Mouse (Mus musculus) liver, embryonic 14.5 days (tissue): Measurements from ENCODE around the gene Pml. TPM values are rescaled to one million over a fixed set of nuclear protein-coding genes. Genes with fewer than 3 reads are reported as not detected.

ENCODE experiments used
- ATAC-seq: fragments of 200-750 bp; cut with Nextera tagmentation; 2 replicates; pipeline ENCODE4 v1.8.0; 2017; ENCODE audit warnings: moderate number of reproducible peaks, mild to moderate bottlenecking, moderate library complexity; ENCODE audit not compliant: insufficient read depth
- DNase-seq, 3 experiments: peaks; one replicate each; pipeline ENCODE4 v3.0.0-alpha.2; 2012 to 2013; ENCODE audit warnings: low read depth in 3 of 3, low spot score in 3 of 3
- H3K27ac ChIP-seq: fragments of 300-500 bp; sonication (generic); 2 replicates; pipeline ENCODE4 v1.5.1; 2014; ENCODE audit warnings: moderate library complexity, mild to moderate bottlenecking, control low read depth, inconsistent platforms
- H3K27me3 ChIP-seq: fragments of 300-500 bp; sonication (generic); 2 replicates; pipeline ENCODE4 v1.6.1; 2014; ENCODE audit warnings: mild to moderate bottlenecking, low read length, moderate library complexity; ENCODE audit not compliant: control insufficient read depth, insufficient read depth
- H3K36me3 ChIP-seq: fragments of 300-500 bp; sonication (generic); replicated peaks from 2 replicates; pipeline ENCODE4 v1.6.1; 2014; ENCODE audit warnings: low read depth; ENCODE audit not compliant: control insufficient read depth, insufficient read depth
- H3K4me1 ChIP-seq, 2 experiments: fragments of 200-500 bp in 1 of 2; fragments of 300-500 bp in 1 of 2; sonication (generic) in 1 of 2; replicated peaks; 2 replicates each; pipeline ENCODE4 v1.6.1; 2012 to 2014; ENCODE audit warnings: antibody characterized with exemption in 1 of 2, inconsistent platforms in 1 of 2, low read length in 1 of 2; ENCODE audit not compliant: control insufficient read depth in 2 of 2, insufficient read depth in 2 of 2
- H3K4me2 ChIP-seq: fragments of 300-500 bp; sonication (generic); 2 replicates; pipeline ENCODE4 v1.6.1; 2014; ENCODE audit warnings: low read depth, mild to moderate bottlenecking, control low read depth, moderate library complexity
- H3K4me3 ChIP-seq, 2 experiments: fragments of 200-500 bp in 1 of 2; fragments of 300-500 bp in 1 of 2; sonication (generic) in 1 of 2; 2 replicates each; pipeline ENCODE4 v1.5.1; 2012 to 2014; ENCODE audit warnings: low read depth in 2 of 2, low read length in 2 of 2, mild to moderate bottlenecking in 2 of 2, control low read depth in 1 of 2, inconsistent platforms in 1 of 2, moderate library complexity in 1 of 2; ENCODE audit not compliant: insufficient read depth in 1 of 2
- H3K9ac ChIP-seq: fragments of 300-500 bp; sonication (generic); replicated peaks from 2 replicates; pipeline ENCODE4 v1.6.1; 2014; ENCODE audit warnings: mild to moderate bottlenecking, control low read depth, moderate library complexity
- H3K9me3 ChIP-seq: fragments of 300-500 bp; sonication (generic); 2 replicates; pipeline ENCODE4 v1.6.1; 2016; ENCODE audit warnings: low read length, mixed read lengths; ENCODE audit not compliant: control insufficient read depth
- CTCF ChIP-seq: IDR thresholded peaks from 2 replicates; pipeline ENCODE4 v1.5.1; 2016; ENCODE audit warnings: antibody characterized with exemption, low read depth, control low read depth
- EP300 ChIP-seq: IDR thresholded peaks from 2 replicates; pipeline ENCODE4 v1.6.1; 2016; ENCODE audit warnings: antibody characterized with exemption, low read depth
- WGBS: fragments of 180-500 bp; shearing (Covaris S2); extraction: QIAGEN DNeasy Blood & Tissue Kit; methylation state at CpG from one replicate; pipeline ENCODE4 v1.1.7; 2014; ENCODE audit not compliant: insufficient replicate concordance; 5-methylcytosine and 5-hydroxymethylcytosine counted together
- polyA plus RNA-seq, 2 experiments: library from polyadenylated mRNA; depleted of rRNA in 1 of 2; stranded (reverse) in 1 of 2; unstranded in 1 of 2; fragments of >200 nt; fragmentation: Nextera tagmentation in 1 of 2; extraction: Ambion mirVana in 1 of 2; gene quantifications; 2 replicates each; pipeline versions ENCODE4 v1.2.1 to v1.2.3; 2012 to 2014

The Pml gene
- polyA plus RNA-seq, 2 experiments = 17.1 to 17.6 TPM

- no peak overlapping the region for H3K27ac ChIP-seq
- H3K9me3 ChIP-seq = no peaks in the 10 kb centered on the region
- H3K4me1 ChIP-seq = peaks cover 0 to 7% of the 10 kb centered on the region in 2 experiments; a peak in 2 of 4 replicates
- no peak overlapping the region for H3K9ac ChIP-seq
- H3K4me2 ChIP-seq = no peak overlapping the region
- TF ChIP-seq CTCF (no peak), EP300 (no peak)
- ATAC-seq (no peak), DNase-seq (no peak)
- H3K36me3 ChIP-seq = peaks cover 80% of the 10 kb centered on the region
- H3K27me3 ChIP-seq = no peaks in the 10 kb centered on the region
- no peak overlapping the region for H3K4me3 ChIP-seq
- 82% methylated on average over 9 of the region's 9 CpGs for WGBS
These were observed 20.7 kb downstream of the Pml start for GRCm38 (mm10) chr9:58228777-58229466.

GRCm38 (mm10) chr9:58225915-58226913 is 23.4 kb downstream of the Pml start:
- H3K27ac ChIP-seq = no peak overlapping the region
- H3K4me3 ChIP-seq = no peak overlapping the region
- DNase-seq (peak; percentile 44 to 66 (median 50)), ATAC-seq (peak; percentile 18; the same call in 1 of the 2 replicates)
- H3K4me1 ChIP-seq = peaks cover 0 to 7% of the 10 kb centered on the region in 2 experiments; a peak in 2 of 4 replicates
- H3K9ac ChIP-seq = no peak overlapping the region
- no peaks in the 10 kb centered on the region for H3K27me3 ChIP-seq
- 35% methylated on average over 9 of the region's 9 CpGs for WGBS
- no peak overlapping the region for H3K4me2 ChIP-seq
- no peaks in the 10 kb centered on the region for H3K9me3 ChIP-seq
- TF ChIP-seq CTCF (peak; percentile 94), EP300 (no peak)
- H3K36me3 ChIP-seq = peaks cover 78% of the 10 kb centered on the region

GRCm38 (mm10) chr9:58224356-58224755 is 25.2 kb downstream of the Pml start:
- H3K27me3 ChIP-seq = no peaks in the 10 kb centered on the region
- no peaks in the 10 kb centered on the region for H3K9me3 ChIP-seq
- H3K27ac ChIP-seq = no peak overlapping the region
- WGBS = 77% methylated on average over 2 of the region's 2 CpGs
- peaks cover 0 to 7% of the 10 kb centered on the region in 2 experiments; a peak in 2 of 4 replicates for H3K4me1 ChIP-seq
- peaks cover 72% of the 10 kb centered on the region for H3K36me3 ChIP-seq
- TF ChIP-seq CTCF = no peak
- no peak overlapping the region for H3K4me3 ChIP-seq
- no peak overlapping the region for H3K9ac ChIP-seq
- ATAC-seq (no peak), DNase-seq (no peak)
- H3K4me2 ChIP-seq = no peak overlapping the region

GRCm38 (mm10) chr9:58220218-58220903 is 29.2 kb downstream of the Pml start:
- Histone ChIP-seq H3K36me3 (peaks cover 44% of the 10 kb centered on the region), H3K27ac (no peak overlapping the region), H3K9ac (no peak overlapping the region), H3K9me3 (no peaks in the 10 kb centered on the region), H3K27me3 (no peaks in the 10 kb centered on the region), H3K4me2 (no peak overlapping the region), H3K4me1 (peaks cover 3 to 4% of the 10 kb centered on the region in 2 experiments), H3K4me3 (no peak overlapping the region)
- peak in 1 of 3 experiments; percentile 33 for DNase-seq
- no peak for ATAC-seq
- TF ChIP-seq CTCF = peak; percentile 86
- no peak for TF ChIP-seq EP300
- WGBS = 71% methylated on average over 24 of the region's 24 CpGs
